Mouse (Mus musculus): ENCODE results near the gene Sit1. TPM values are rescaled to one million over a fixed set of nuclear protein-coding genes. Genes with fewer than 3 reads are reported as not detected.

The Sit1 gene
- polyA plus RNA-seq, 1 experiment: not detected

DNA sequence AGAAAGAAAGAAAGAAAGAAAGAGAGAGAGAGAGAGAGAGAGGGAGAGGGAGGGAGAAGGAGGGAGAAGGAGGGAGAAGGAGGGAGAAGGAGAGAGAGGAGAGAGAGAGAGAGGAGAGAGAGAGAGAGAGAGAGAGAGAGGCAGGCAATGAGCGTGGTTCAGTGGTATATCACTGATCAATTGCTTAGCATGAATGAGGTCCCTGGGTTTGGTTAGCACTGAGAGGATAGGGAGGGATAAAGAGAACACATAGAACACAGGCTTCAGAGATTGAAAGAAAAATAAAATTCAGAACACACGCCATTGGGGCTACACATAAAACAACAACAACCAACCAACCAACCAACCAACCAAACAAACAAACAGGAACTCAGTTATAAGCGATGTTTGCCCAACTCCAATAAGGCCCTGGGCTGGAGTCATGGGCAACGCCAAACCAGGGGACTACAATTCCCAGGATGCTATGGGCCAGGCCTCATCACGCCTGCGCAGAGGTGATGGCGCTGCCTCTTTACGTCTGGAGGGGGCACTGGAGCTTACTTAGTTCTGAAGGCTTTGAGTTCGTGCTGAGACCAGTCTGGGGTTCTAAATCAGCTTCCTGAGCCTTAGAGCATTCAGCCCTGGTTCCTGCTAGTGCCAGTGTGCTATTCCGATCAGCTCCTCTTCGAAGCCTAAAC lies 5.5 kb downstream of the Sit1 start:
- Histone ChIP-seq H3K4me3 (replicated peaks) (peak overlapping the region; percentile 92), H3K36me3 (replicated peaks; ENCODE audit: low read length) (no peaks in the 10 kb centered on the region), H3K4me1 (peaks cover 53% of the 10 kb centered on the region), H3K27me3 (replicated peaks) (peaks cover 6% of the 10 kb centered on the region), H3K9me3 (no peaks in the 10 kb centered on the region)
- TF ChIP-seq FLI1 (IDR thresholded peaks at IDR 0.05; ENCODE audit: low read length) (no peak), GATA1 (IDR thresholded peaks at IDR 0.05; ENCODE audit: borderline replicate concordance, low read length) (no peak)

GRCm38 (mm10) chr4:43476604-43477003 lies 6.9 kb downstream of the Sit1 start:
- H3K27me3 ChIP-seq (replicated peaks): no peaks in the 10 kb centered on the region
- H3K9me3 ChIP-seq: no peaks in the 10 kb centered on the region
- no peak overlapping the region for H3K4me3 ChIP-seq (replicated peaks)
- no peaks in the 10 kb centered on the region for H3K36me3 ChIP-seq (replicated peaks; ENCODE audit: low read length)
- H3K4me1 ChIP-seq: peaks cover 39% of the 10 kb centered on the region
- TF ChIP-seq GATA1 (IDR thresholded peaks at IDR 0.05; ENCODE audit: borderline replicate concordance, low read length) (no peak), FLI1 (IDR thresholded peaks at IDR 0.05; ENCODE audit: low read length) (no peak)

- Histone ChIP-seq H3K4me1 (peaks cover 22% of the 10 kb centered on the region), H3K9me3 (no peaks in the 10 kb centered on the region; the same call in 1 of the 2 replicates), H3K4me3 (replicated peaks) (no peak overlapping the region), H3K36me3 (replicated peaks; ENCODE audit: low read length) (no peaks in the 10 kb centered on the region), H3K27me3 (replicated peaks) (peaks cover 6% of the 10 kb centered on the region)
- TF ChIP-seq FLI1 (IDR thresholded peaks at IDR 0.05; ENCODE audit: low read length) (no peak), GATA1 (IDR thresholded peaks at IDR 0.05; ENCODE audit: borderline replicate concordance, low read length) (no peak)
Measured at GRCm38 (mm10) chr4:43473636-43474035, 9.9 kb downstream of the Sit1 start.

GRCm38 (mm10) chr4:43470301-43470700 lies 13.2 kb downstream of the Sit1 start:
- Histone ChIP-seq H3K36me3 (replicated peaks; ENCODE audit: low read length) (no peaks in the 10 kb centered on the region), H3K4me1 (peaks cover 16% of the 10 kb centered on the region), H3K27me3 (replicated peaks) (peaks cover 25% of the 10 kb centered on the region), H3K4me3 (replicated peaks) (no peak overlapping the region), H3K9me3 (no peaks in the 10 kb centered on the region; the same call in 1 of the 2 replicates)
- TF ChIP-seq GATA1 (IDR thresholded peaks at IDR 0.05; ENCODE audit: borderline replicate concordance, low read length) (no peak), FLI1 (IDR thresholded peaks at IDR 0.05; ENCODE audit: low read length) (no peak)

- H3K36me3 ChIP-seq (replicated peaks; ENCODE audit: low read length): no peaks in the 10 kb centered on the region
- TF ChIP-seq GATA1 (IDR thresholded peaks at IDR 0.05; ENCODE audit: borderline replicate concordance, low read length): no peak
- peaks cover 30% of the 10 kb centered on the region for H3K27me3 ChIP-seq (replicated peaks)
- H3K9me3 ChIP-seq: peaks cover 9% of the 10 kb centered on the region
- H3K4me1 ChIP-seq: peaks cover 6% of the 10 kb centered on the region
- no peak overlapping the region for H3K4me3 ChIP-seq (replicated peaks)
Measured at GRCm38 (mm10) chr4:43466872-43467271, 16.7 kb downstream of the Sit1 start.

DNA sequence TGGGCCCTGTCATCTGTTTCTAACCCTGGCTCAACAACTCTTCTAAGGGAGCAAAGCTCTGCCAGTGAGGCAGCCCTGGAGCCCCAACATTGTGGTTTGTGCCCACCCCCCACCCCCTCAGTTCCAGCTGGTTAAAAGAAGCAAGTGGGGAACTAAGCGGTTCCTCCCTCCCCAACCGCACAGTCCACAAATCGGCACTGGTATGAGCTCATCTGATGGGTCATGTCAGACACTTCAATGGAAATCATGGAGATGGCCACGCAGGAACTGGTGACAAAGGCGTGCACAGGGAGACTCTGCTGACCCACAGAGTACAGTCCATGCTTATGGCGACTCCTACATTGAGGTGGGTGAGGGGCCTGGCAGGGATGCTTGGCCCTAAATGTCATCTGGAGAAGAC lies 17.6 kb downstream of the Sit1 start:
- H3K27me3 ChIP-seq (replicated peaks): peaks cover 30% of the 10 kb centered on the region
- H3K9me3 ChIP-seq: peaks cover 9% of the 10 kb centered on the region
- no peak overlapping the region for H3K4me3 ChIP-seq (replicated peaks)
- peaks cover 11% of the 10 kb centered on the region for H3K4me1 ChIP-seq
- no peak for TF ChIP-seq GATA1 (IDR thresholded peaks at IDR 0.05; ENCODE audit: borderline replicate concordance, low read length)
- H3K36me3 ChIP-seq (replicated peaks; ENCODE audit: low read length): no peaks in the 10 kb centered on the region

GRCm38 (mm10) chr4:43463102-43463501 lies 20.4 kb downstream of the Sit1 start:
- Histone ChIP-seq H3K4me1 (peaks cover 11% of the 10 kb centered on the region), H3K4me3 (replicated peaks) (no peak overlapping the region), H3K9me3 (peaks cover 9% of the 10 kb centered on the region), H3K36me3 (replicated peaks; ENCODE audit: low read length) (no peaks in the 10 kb centered on the region), H3K27me3 (replicated peaks) (peaks cover 25% of the 10 kb centered on the region)
- no peak for TF ChIP-seq FLI1 (IDR thresholded peaks at IDR 0.05; ENCODE audit: low read length)
- TF ChIP-seq GATA1 (IDR thresholded peaks at IDR 0.05; ENCODE audit: borderline replicate concordance, low read length): no peak

DNA sequence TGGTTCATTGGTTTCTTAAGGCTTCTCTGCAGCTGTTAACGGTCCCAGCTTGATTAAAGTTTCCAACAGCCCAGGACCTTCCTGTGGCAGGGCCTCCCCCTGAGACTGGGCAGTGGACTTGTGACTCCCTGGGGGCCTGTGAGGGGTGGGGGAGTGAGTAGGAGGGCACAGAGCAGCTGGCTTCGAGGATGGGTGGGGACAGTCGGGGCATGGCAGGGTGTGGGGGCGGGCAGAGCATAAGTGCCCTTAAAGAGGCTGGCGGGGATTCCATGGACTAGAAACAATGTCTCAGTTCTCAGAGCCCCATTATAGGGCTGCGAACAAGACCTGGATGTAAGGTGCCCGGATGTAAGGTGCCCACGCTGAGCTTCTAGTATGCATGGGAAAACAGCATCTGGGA lies 26.4 kb downstream of the Sit1 start:
- Histone ChIP-seq H3K27me3 (replicated peaks) (peaks cover 47% of the 10 kb centered on the region), H3K9me3 (peaks cover 4% of the 10 kb centered on the region; the same call in 1 of the 2 replicates), H3K36me3 (replicated peaks; ENCODE audit: low read length) (no peaks in the 10 kb centered on the region), H3K4me3 (replicated peaks) (no peak overlapping the region), H3K4me1 (peaks cover 57% of the 10 kb centered on the region)
- TF ChIP-seq GATA1 (IDR thresholded peaks at IDR 0.05; ENCODE audit: borderline replicate concordance, low read length) (no peak), FLI1 (IDR thresholded peaks at IDR 0.05; ENCODE audit: low read length) (no peak)

- no peak for TF ChIP-seq FLI1 (IDR thresholded peaks at IDR 0.05; ENCODE audit: low read length)
- no peak for TF ChIP-seq GATA1 (IDR thresholded peaks at IDR 0.05; ENCODE audit: borderline replicate concordance, low read length)
- Histone ChIP-seq H3K4me1 (peaks cover 51% of the 10 kb centered on the region), H3K36me3 (replicated peaks; ENCODE audit: low read length) (no peaks in the 10 kb centered on the region), H3K27me3 (replicated peaks) (peaks cover 53% of the 10 kb centered on the region), H3K9me3 (peaks cover 11% of the 10 kb centered on the region), H3K4me3 (replicated peaks) (peak overlapping the region; percentile 28)
Measured at GRCm38 (mm10) chr4:43456470-43456869, 27.1 kb downstream of the Sit1 start.

DNA sequence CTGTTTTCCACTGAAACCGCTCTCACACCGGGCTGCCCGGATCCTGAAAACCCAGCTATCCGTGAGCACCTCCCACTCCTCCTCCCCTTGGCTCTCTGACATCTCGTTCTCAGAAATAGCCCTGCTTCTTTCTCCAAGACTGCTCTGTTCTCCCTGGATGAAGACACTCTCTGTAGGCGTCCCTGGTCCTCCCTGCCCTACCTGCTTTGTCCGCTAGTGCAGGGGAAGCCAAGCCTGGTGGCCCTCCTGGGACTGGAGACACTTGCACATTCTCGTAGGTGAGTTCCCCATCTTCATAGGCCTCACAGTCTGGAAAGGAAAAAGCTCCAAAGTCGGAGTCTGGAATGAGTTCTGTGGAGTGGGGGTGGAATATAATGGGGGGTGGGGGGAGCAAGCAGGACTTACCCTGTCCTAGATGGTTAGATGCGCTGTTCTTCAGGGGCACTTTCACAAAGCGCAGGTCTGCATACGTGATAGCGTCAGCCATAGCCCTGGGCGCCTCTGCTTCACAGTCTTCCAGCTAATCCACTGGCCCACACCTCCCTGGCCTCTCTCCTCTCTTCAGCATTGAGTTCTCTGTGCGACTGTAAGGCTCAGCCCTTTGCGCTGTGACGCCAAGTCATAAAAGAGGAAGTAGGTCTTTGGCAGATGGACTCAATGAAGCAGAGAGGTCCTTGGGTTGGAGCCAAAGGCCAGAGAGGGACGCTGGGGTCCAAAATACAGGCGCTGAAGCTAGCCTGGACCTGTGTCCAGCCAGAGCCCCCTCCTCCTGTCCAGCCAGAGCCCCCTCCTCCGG lies 29.3 kb downstream of the Sit1 start, which contains the start of gene Cd72:
Cd72 (minus strand) TSS at position 588 of the 796 bp plus-strand sequence.
- no peak for TF ChIP-seq GATA1 (IDR thresholded peaks at IDR 0.05; ENCODE audit: borderline replicate concordance, low read length)
- TF ChIP-seq FLI1 (IDR thresholded peaks at IDR 0.05; ENCODE audit: low read length): no peak
- no peaks in the 10 kb centered on the region for H3K36me3 ChIP-seq (replicated peaks; ENCODE audit: low read length)
- H3K4me3 ChIP-seq (replicated peaks): peak within 1 kb of the TSS; percentile 89
- H3K27me3 ChIP-seq (replicated peaks): peaks cover 64% of the 10 kb centered on the region
- H3K4me1 ChIP-seq: peaks cover 50% of the 10 kb centered on the region
- peaks cover 17% of the 10 kb centered on the region for H3K9me3 ChIP-seq

All from megakaryocyte, embryonic 14.5 days (primary cell).